Mouse (Mus musculus): ENCODE measurements at regions not wholly inside any gene's neighbourhood (a gene's known extent, or its start where the extent isn't known, plus 50 kb on each side); places are given as distances from the start of the nearest gene placed in this dataset.
A peak's percentile ranks its signal among the peaks of the same experiment; 100 is the strongest.

DNA sequence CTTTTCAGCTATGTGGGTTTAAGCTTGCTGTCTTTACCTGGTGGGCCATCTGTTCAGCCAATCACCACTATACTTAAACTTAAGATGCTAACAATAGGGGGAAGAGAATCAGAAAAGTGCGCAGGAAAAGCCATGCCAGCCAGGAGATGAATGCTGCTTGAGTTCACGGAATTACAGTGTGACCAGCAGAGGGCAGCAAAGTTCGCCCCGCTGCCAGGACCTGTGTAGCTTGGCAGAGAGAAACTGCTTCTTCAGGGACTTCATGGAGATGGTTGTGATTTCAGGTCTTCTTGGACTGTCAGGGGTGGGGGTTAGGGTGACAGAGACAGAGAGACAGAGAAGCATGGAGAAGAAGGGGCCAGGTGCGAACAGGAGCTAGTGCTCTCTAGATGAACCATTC is 84.3 kb upstream of the Papolg start:
- in situ Hi-C loops (cut with MboI; ENCODE audit: low sequenced_read_pairs in 2 of 2, unreplicated experiment in 2 of 2): no loop called here
- Histone ChIP-seq H3K27ac (ENCODE audit: insufficient read depth, low read depth, low read length, poor library complexity, severe bottlenecking) (no peak overlapping the region), H3K4me3 (ENCODE audit: insufficient read depth in 1 of 2, low read depth in 1 of 2, low read length in 2 of 2, poor library complexity in 1 of 2, severe bottlenecking in 1 of 2) (no peak overlapping the region), H3K9me3 (ENCODE audit: control insufficient read depth, insufficient read depth, low read depth, low read length) (no peaks in the 10 kb centered on the region), H3K9ac (ENCODE audit: insufficient read depth, low read depth, low read length, poor library complexity, severe bottlenecking) (no peak overlapping the region), H3K4me1 (ENCODE audit: control insufficient read depth in 2 of 2, insufficient read depth in 2 of 2, low read length in 2 of 2, poor library complexity in 1 of 2) (no peaks in the 10 kb centered on the region), H3K36me3 (ENCODE audit: control insufficient read depth, insufficient read depth, low read length, poor library complexity, severe bottlenecking) (no peaks in the 10 kb centered on the region)
- TF ChIP-seq ZC3H11A (IDR thresholded peaks at IDR 0.05; ENCODE audit: borderline replicate concordance, low read depth, low read length) (peak; percentile 46; the same call in 1 of the 2 replicates), HCFC1 (IDR thresholded peaks at IDR 0.05; ENCODE audit: borderline replicate concordance, insufficient read depth, low read length) (no peak), CHD2 (IDR thresholded peaks at IDR 0.05; ENCODE audit: low read depth, low read length) (no peak), MAFK (IDR thresholded peaks at IDR 0.05; ENCODE audit: insufficient read depth, low read depth, low read length) (no peak), ZNF384 (IDR thresholded peaks at IDR 0.05; ENCODE audit: low read depth, low read length) (no peak)
- DNase-seq (ENCODE audit: low read depth, low spot score): peak; percentile 63

DNA sequence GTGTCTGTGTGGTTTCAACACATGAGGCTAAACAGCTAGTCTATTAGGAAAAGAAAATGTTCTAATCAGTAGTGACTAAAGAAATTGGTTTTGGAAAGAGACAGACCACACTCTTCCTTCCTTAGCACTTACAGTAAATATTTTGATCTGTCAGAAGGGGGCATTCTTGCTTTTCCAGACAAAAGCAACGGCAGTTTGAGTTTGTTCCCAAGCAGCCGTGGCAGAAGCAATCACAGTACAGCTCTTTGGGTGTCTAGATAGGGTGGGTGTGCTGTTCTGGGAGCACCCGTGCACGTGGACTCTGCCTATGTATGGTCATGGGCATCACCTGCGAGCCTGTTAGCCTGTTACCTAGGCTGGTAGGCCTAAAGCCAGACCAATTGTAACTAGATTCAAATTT is 83.2 kb upstream of the Papolg start:
- in situ Hi-C loops (cut with MboI; ENCODE audit: low sequenced_read_pairs in 2 of 2, unreplicated experiment in 2 of 2): no loop called here

DNA sequence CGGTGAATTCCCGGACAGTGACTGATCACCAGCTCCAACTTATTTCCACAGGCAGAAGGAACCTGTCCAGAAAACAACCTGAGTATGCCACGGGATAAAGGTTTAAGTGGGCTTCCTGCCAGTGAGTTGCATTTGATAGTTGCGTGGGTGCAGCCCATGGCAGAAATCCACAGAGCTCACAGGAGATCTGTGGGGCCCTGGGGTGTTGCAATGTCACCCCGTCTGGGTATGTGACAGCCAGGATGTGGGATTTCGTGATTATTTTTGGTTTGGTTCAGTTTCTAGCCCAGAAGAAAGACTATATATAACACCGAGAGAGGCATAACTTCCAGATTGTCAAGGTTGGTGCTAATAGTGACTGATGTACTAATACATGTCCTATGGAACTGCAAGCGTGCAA is 82.0 kb upstream of the Papolg start:
- no peaks in the 10 kb centered on the region for H3K4me1 ChIP-seq (ENCODE audit: control insufficient read depth in 2 of 2, insufficient read depth in 2 of 2, low read length in 2 of 2, poor library complexity in 1 of 2)
- H3K9ac ChIP-seq (ENCODE audit: insufficient read depth, low read depth, low read length, poor library complexity, severe bottlenecking): no peak overlapping the region
- H3K27ac ChIP-seq (ENCODE audit: insufficient read depth, low read depth, low read length, poor library complexity, severe bottlenecking): no peak overlapping the region
- no peak for DNase-seq (ENCODE audit: low read depth, low spot score)
- no peak overlapping the region for H3K4me3 ChIP-seq (ENCODE audit: insufficient read depth in 1 of 2, low read depth in 1 of 2, low read length in 2 of 2, poor library complexity in 1 of 2, severe bottlenecking in 1 of 2)
- H3K9me3 ChIP-seq (ENCODE audit: control insufficient read depth, insufficient read depth, low read depth, low read length): no peaks in the 10 kb centered on the region
- TF ChIP-seq ZC3H11A (IDR thresholded peaks at IDR 0.05; ENCODE audit: borderline replicate concordance, low read depth, low read length): no peak
- H3K36me3 ChIP-seq (ENCODE audit: control insufficient read depth, insufficient read depth, low read length, poor library complexity, severe bottlenecking): no peaks in the 10 kb centered on the region
- in situ Hi-C loops (cut with MboI; ENCODE audit: low sequenced_read_pairs in 2 of 2, unreplicated experiment in 2 of 2): no loop called here

More for the DNA sequence above, 83.2 kb upstream of the Papolg start:
- no peaks in the 10 kb centered on the region for H3K4me1 ChIP-seq (ENCODE audit: control insufficient read depth in 2 of 2, insufficient read depth in 2 of 2, low read length in 2 of 2, poor library complexity in 1 of 2)
- TF ChIP-seq ZNF384 (IDR thresholded peaks at IDR 0.05; ENCODE audit: low read depth, low read length): no peak
- no peak overlapping the region for H3K4me3 ChIP-seq (ENCODE audit: insufficient read depth in 1 of 2, low read depth in 1 of 2, low read length in 2 of 2, poor library complexity in 1 of 2, severe bottlenecking in 1 of 2)
- no peak for DNase-seq (ENCODE audit: low read depth, low spot score)
- no peaks in the 10 kb centered on the region for H3K9me3 ChIP-seq (ENCODE audit: control insufficient read depth, insufficient read depth, low read depth, low read length)
- no peak overlapping the region for H3K27ac ChIP-seq (ENCODE audit: insufficient read depth, low read depth, low read length, poor library complexity, severe bottlenecking)
- no peaks in the 10 kb centered on the region for H3K36me3 ChIP-seq (ENCODE audit: control insufficient read depth, insufficient read depth, low read length, poor library complexity, severe bottlenecking)
- H3K9ac ChIP-seq (ENCODE audit: insufficient read depth, low read depth, low read length, poor library complexity, severe bottlenecking): no peak overlapping the region

DNA sequence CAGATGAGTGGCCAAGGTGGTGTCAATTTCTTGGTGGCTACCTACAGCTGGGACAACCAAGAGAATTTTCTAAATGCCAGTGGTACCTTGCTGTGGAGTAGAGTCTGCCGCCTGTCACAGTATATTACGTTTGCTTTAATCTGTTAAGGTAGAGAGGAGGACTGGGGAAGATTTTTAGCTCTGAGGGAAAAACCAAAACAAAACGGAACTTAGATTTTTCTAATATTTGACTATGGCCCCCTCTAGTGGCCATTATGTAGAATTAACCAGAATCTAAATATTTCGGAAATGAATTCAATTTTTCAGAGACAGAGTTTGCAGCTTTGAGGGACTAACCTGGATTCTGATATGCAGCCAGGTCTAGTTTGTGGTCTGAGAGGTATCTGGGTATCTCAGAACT is 59.3 kb upstream of the Papolg start:
- H3K27ac ChIP-seq (ENCODE audit: insufficient read depth, low read depth, low read length, poor library complexity, severe bottlenecking): no peak overlapping the region
- DNase-seq (ENCODE audit: low read depth, low spot score): no peak
- no peak for TF ChIP-seq MAFK (IDR thresholded peaks at IDR 0.05; ENCODE audit: insufficient read depth, low read depth, low read length)
- no peak for TF ChIP-seq ZC3H11A (IDR thresholded peaks at IDR 0.05; ENCODE audit: borderline replicate concordance, low read depth, low read length)
- TF ChIP-seq CHD2 (IDR thresholded peaks at IDR 0.05; ENCODE audit: low read depth, low read length): no peak
- H3K4me1 ChIP-seq (ENCODE audit: control insufficient read depth in 2 of 2, insufficient read depth in 2 of 2, low read length in 2 of 2, poor library complexity in 1 of 2): peaks cover 0 to 4% of the 10 kb centered on the region in 2 experiments; a peak in 1 of 4 replicates
- no peaks in the 10 kb centered on the region for H3K9me3 ChIP-seq (ENCODE audit: control insufficient read depth, insufficient read depth, low read depth, low read length)
- H3K9ac ChIP-seq (ENCODE audit: insufficient read depth, low read depth, low read length, poor library complexity, severe bottlenecking): no peak overlapping the region
- in situ Hi-C loops (cut with MboI; ENCODE audit: low sequenced_read_pairs in 2 of 2, unreplicated experiment in 2 of 2): loop anchor here in 1 of 2 experiments (10.0 kb wide), 1 partner anchor 280 kb away; no protein-coding TSS in a partner anchor
- H3K4me3 ChIP-seq (ENCODE audit: insufficient read depth in 1 of 2, low read depth in 1 of 2, low read length in 2 of 2, poor library complexity in 1 of 2, severe bottlenecking in 1 of 2): no peak overlapping the region
- H3K36me3 ChIP-seq (ENCODE audit: control insufficient read depth, insufficient read depth, low read length, poor library complexity, severe bottlenecking): no peaks in the 10 kb centered on the region

DNA sequence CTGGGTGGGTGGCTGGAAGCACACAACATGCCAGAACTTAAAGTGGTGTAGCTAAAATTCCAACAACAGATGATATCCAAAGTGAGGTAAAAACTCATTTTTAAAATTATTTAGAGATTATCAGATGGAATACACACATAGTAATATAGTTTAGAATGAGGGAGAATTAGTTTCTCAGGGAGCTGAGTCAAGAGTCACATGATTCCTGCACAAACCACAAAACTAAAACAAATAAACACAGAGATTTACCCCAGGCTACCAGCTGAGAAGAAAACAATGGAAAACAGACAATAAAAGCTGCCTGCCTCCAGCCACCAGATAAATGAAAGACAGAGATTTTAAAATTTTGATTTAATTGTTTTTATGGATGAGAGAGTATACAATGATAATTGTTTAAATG is 50.9 kb upstream of the Papolg start:
- H3K36me3 ChIP-seq (ENCODE audit: control insufficient read depth, insufficient read depth, low read length, poor library complexity, severe bottlenecking): no peaks in the 10 kb centered on the region
- H3K27ac ChIP-seq (ENCODE audit: insufficient read depth, low read depth, low read length, poor library complexity, severe bottlenecking): no peak overlapping the region
- no peak overlapping the region for H3K9ac ChIP-seq (ENCODE audit: insufficient read depth, low read depth, low read length, poor library complexity, severe bottlenecking)
- H3K9me3 ChIP-seq (ENCODE audit: control insufficient read depth, insufficient read depth, low read depth, low read length): no peaks in the 10 kb centered on the region
- TF ChIP-seq CHD2 (IDR thresholded peaks at IDR 0.05; ENCODE audit: low read depth, low read length): no peak
- no peak overlapping the region for H3K4me3 ChIP-seq (ENCODE audit: insufficient read depth in 1 of 2, low read depth in 1 of 2, low read length in 2 of 2, poor library complexity in 1 of 2, severe bottlenecking in 1 of 2)
- in situ Hi-C loops (cut with MboI; ENCODE audit: low sequenced_read_pairs in 2 of 2, unreplicated experiment in 2 of 2): no loop called here
- no peaks in the 10 kb centered on the region for H3K4me1 ChIP-seq (ENCODE audit: control insufficient read depth in 2 of 2, insufficient read depth in 2 of 2, low read length in 2 of 2, poor library complexity in 1 of 2)
- no peak for DNase-seq (ENCODE audit: low read depth, low spot score)

Data from ES-E14 (cell line).